Mouse (Mus musculus): Measurements from ENCODE around the gene Cldn11.

The Cldn11 gene

GRCm38 (mm10) chr3:31160046-31160445, 10.3 kb downstream of the Cldn11 start:
- no peak for DNase-seq (ENCODE audit: low spot score)

- DNase-seq (ENCODE audit: low spot score) = no peak
Measured at GRCm38 (mm10) chr3:31161336-31161735, 11.6 kb downstream of the Cldn11 start.

- no peak for DNase-seq (ENCODE audit: low spot score)
Measured at GRCm38 (mm10) chr3:31162860-31163259, 13.1 kb downstream of the Cldn11 start.

GRCm38 (mm10) chr3:31165803-31166202, 16.1 kb downstream of the Cldn11 start:
- no peak for DNase-seq (ENCODE audit: low spot score)

GRCm38 (mm10) chr3:31166365-31166871, 16.7 kb downstream of the Cldn11 start:
- DNase-seq (ENCODE audit: low spot score) = peak; percentile 24

GRCm38 (mm10) chr3:31190342-31190741, 40.6 kb downstream of the Cldn11 start:
- no peak for DNase-seq (ENCODE audit: low spot score)

- peak; percentile 67 for DNase-seq (ENCODE audit: low spot score)
Measured at GRCm38 (mm10) chr3:31191402-31191801, 41.7 kb downstream of the Cldn11 start.

- no peak for DNase-seq (ENCODE audit: low spot score)
Measured at GRCm38 (mm10) chr3:31199162-31199877, 49.6 kb downstream of the Cldn11 start.

GRCm38 (mm10) chr3:31203947-31204346, 54.2 kb downstream of the Cldn11 start:
- DNase-seq (ENCODE audit: low spot score) = no peak

- DNase-seq (ENCODE audit: low spot score) = no peak
Measured at GRCm38 (mm10) chr3:31205167-31205566, 55.4 kb downstream of the Cldn11 start.

- DNase-seq (ENCODE audit: low spot score) = peak; percentile 36
Measured at GRCm38 (mm10) chr3:31208046-31208445, 58.3 kb downstream of the Cldn11 start.

- peak; percentile 77 for DNase-seq (ENCODE audit: low spot score)
Measured at GRCm38 (mm10) chr3:31208458-31208994, 58.8 kb downstream of the Cldn11 start.

GRCm38 (mm10) chr3:31209001-31209400, 59.3 kb downstream of the Cldn11 start:
- DNase-seq (ENCODE audit: low spot score) = peak; percentile 41

- peak; percentile 49 for DNase-seq (ENCODE audit: low spot score)
Measured at GRCm38 (mm10) chr3:31212205-31213038, 62.7 kb downstream of the Cldn11 start.

GRCm38 (mm10) chr3:31213802-31214201, 64.1 kb downstream of the Cldn11 start:
- DNase-seq (ENCODE audit: low spot score) = no peak
